Mouse (Mus musculus) neural tube, embryonic 11.5 days (tissue): ENCODE results near the gene Sp110. TPM values are rescaled to one million over a fixed set of nuclear protein-coding genes. Genes with fewer than 3 reads are reported as not detected.

Experiments
- polyA plus RNA-seq: library from polyadenylated mRNA; unstranded; fragments of >200 nt; fragmentation: Nextera tagmentation; extraction: Ambion mirVana; gene quantifications from 2 replicates; pipeline ENCODE4 v1.2.1, GENCODE M21; 2014

The Sp110 gene
- polyA plus RNA-seq, 1 experiment from 2014 or later, result 0.42 TPM

Other genes with a start within 250 kb of the Sp110 start
- gene G530012D18Rik, start 23.1 kb downstream of the Sp110 start, polyA plus RNA-seq, result not detected in 2 replicates
- gene Sp140, start 1.6 kb upstream of the Sp110 start, polyA plus RNA-seq, result 0.76 and 1.3 TPM in 2 replicates
- 0.33 and 1.0 TPM in 2 replicates for gene Sp100, start 51.2 kb upstream of the Sp110 start, polyA plus RNA-seq
- gene A630001G21Rik, start 179.8 kb upstream of the Sp110 start, polyA plus RNA-seq, result 0.54 and 0.94 TPM in 2 replicates
- 70.5 and 74.7 TPM in 2 replicates for gene Cab39, start 194.6 kb upstream of the Sp110 start, polyA plus RNA-seq